Mouse (Mus musculus) layer of hippocampus, postnatal 14 days (tissue): ENCODE measurements around the gene P2ry12. TPM values are rescaled to one million over a fixed set of nuclear protein-coding genes. Genes with fewer than 3 reads are reported as not detected.

ENCODE experiments used
- DNase-seq, 2 experiments: peaks; one replicate each; pipeline ENCODE4 v3.0.0; 2021 to 2022; ENCODE audit warnings: low spot score in 2 of 2, mixed read lengths in 1 of 2
- long read RNA-seq, 2 experiments: library from polyadenylated mRNA; stranded (forward); transcript quantifications; one replicate each; pipeline ENCODE4 v2.0.0; 2021
- total RNA-seq, 2 experiments: library from RNA; stranded (reverse); gene quantifications; 2 replicates each; pipeline ENCODE4 v1.2.3; 2021

The P2ry12 gene
- total RNA-seq = 10 to 100 TPM; 68.6 to 72.3 TPM
- long read RNA-seq, experiment 1, transcript P2ry12-205 (2 exons, 619 nt) = major isoform, 49 of 54 reads
- long read RNA-seq, experiment 1, partial matches to known transcripts = 0 of 54 reads
- long read RNA-seq, experiment 1, other reads (novel, unspliced or antisense) = 3 of 54 reads
- long read RNA-seq, experiment 2, transcript P2ry12-205 (2 exons, 619 nt) = major isoform, 43 of 55 reads
- long read RNA-seq, experiment 2, partial matches to known transcripts = 2 of 55 reads
- long read RNA-seq, experiment 2, other reads (novel, unspliced or antisense) = 6 of 55 reads

GRCm38 (mm10) chr3:59262704-59263103 lies at the start of gene P2ry12:
Gene P2ry12, minus strand, starts transcription at chr3:59262871.
- DNase-seq = no peak

GRCm38 (mm10) chr3:59305518-59305917 lies 42.8 kb upstream of the P2ry12 start:
- no peak for DNase-seq

- no peak for DNase-seq
Observed at GRCm38 (mm10) chr3:59304944-59305343, 42.3 kb upstream of the P2ry12 start.

- no peak for DNase-seq
Observed at GRCm38 (mm10) chr3:59297653-59298052, 35.0 kb upstream of the P2ry12 start.

GRCm38 (mm10) chr3:59296563-59297130 lies 34.0 kb upstream of the P2ry12 start:
- DNase-seq = no peak

GRCm38 (mm10) chr3:59295699-59296562 lies 33.3 kb upstream of the P2ry12 start:
- no peak for DNase-seq

GRCm38 (mm10) chr3:59293437-59294199 lies 30.9 kb upstream of the P2ry12 start:
- DNase-seq = no peak

GRCm38 (mm10) chr3:59290551-59290950 lies 27.9 kb upstream of the P2ry12 start:
- no peak for DNase-seq

GRCm38 (mm10) chr3:59278620-59279019 lies 15.9 kb upstream of the P2ry12 start:
- no peak for DNase-seq

- DNase-seq = no peak
Observed at GRCm38 (mm10) chr3:59278254-59278533, 15.5 kb upstream of the P2ry12 start.

- DNase-seq = no peak
Observed at GRCm38 (mm10) chr3:59277502-59278253, 15.0 kb upstream of the P2ry12 start.

GRCm38 (mm10) chr3:59270811-59271210 lies 8.1 kb upstream of the P2ry12 start:
- DNase-seq = no peak

GRCm38 (mm10) chr3:59263988-59264387 lies 1.3 kb upstream of the P2ry12 start:
- no peak for DNase-seq

- DNase-seq = no peak
Observed at GRCm38 (mm10) chr3:59263417-59263816, 746 bp upstream of the P2ry12 start.

- DNase-seq = no peak
Observed at GRCm38 (mm10) chr3:59261709-59262472, 780 bp downstream of the P2ry12 start.

GRCm38 (mm10) chr3:59260745-59261144 lies 1.9 kb downstream of the P2ry12 start:
- no peak for DNase-seq

GRCm38 (mm10) chr3:59257740-59258664 lies 4.7 kb downstream of the P2ry12 start:
- no peak for DNase-seq

- no peak for DNase-seq
Observed at GRCm38 (mm10) chr3:59250454-59250853, 12.2 kb downstream of the P2ry12 start.

- no peak for DNase-seq
Observed at GRCm38 (mm10) chr3:59248031-59248430, 14.6 kb downstream of the P2ry12 start.
